Mouse (Mus musculus) macrophage (primary cell): ENCODE measurements around the gene 1700023F06Rik. TPM values are rescaled to one million over a fixed set of nuclear protein-coding genes. Genes with fewer than 3 reads are reported as not detected.

Experiments used
- H3K27ac ChIP-seq: fragments of 350-480 bp; formaldehyde crosslinking; 2 replicates; pipeline ENCODE4 v1.9.0; 2021
- H3K36me3 ChIP-seq: fragments of 350-480 bp; formaldehyde crosslinking; 2 replicates; pipeline ENCODE4 v1.9.0; 2021; ENCODE audit errors: inconsistent target
- H3K4me3 ChIP-seq: fragments of 350-480 bp; formaldehyde crosslinking; 2 replicates; pipeline ENCODE4 v1.9.0; 2021; ENCODE audit errors: inconsistent target
- H3K79me2 ChIP-seq: fragments of 350-480 bp; formaldehyde crosslinking; 2 replicates; pipeline ENCODE4 v1.9.0; 2021; ENCODE audit errors: inconsistent target
- WGBS: methylation state at CpG from one replicate; pipeline ENCODE4 v1.1.7; 2026; ENCODE audit warnings: inconsistent platforms; ENCODE audit not compliant: missing documents; 5-methylcytosine and 5-hydroxymethylcytosine counted together
- polyA plus RNA-seq: library from polyadenylated mRNA; stranded (reverse); fragments of 250-400 nt; gene quantifications from 3 replicates; pipeline ENCODE4 v1.2.4, GENCODE M21; 2018; ENCODE audit warnings: inconsistent platforms

1700023F06Rik gene
- polyA plus RNA-seq, 1 experiment from 2014 or later: not detected

GRCm38 (mm10) chr11:103171703-103172391 is 36.5 kb downstream of the 1700023F06Rik start:
- Histone ChIP-seq H3K4me3 (peak overlapping the region; percentile 68), H3K36me3 (no peaks in the 10 kb centered on the region), H3K79me2 (peaks cover 57% of the 10 kb centered on the region), H3K27ac (peak overlapping the region; percentile 77)
- 5% methylated on average over 9 of the region's 9 CpGs for WGBS

DNA sequence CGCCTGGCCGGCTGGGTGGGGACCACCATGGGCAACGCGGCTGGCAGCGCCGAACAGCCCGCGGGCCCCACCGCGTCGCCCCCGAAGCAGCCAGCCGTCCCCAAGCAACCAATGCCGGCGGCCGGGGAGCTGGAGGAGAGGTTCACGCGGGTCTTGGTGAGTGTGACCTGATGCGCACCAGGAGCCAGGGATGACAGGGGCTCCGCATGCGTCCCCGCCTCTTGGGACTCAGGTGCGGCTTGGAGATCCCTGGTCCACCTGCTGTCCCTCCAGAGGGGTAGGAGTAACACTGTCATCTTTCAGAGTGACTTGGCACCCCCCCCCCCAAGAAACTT is 37.1 kb downstream of the 1700023F06Rik start:
- H3K27ac ChIP-seq: peak overlapping the region; percentile 77
- peak overlapping the region; percentile 68 for H3K4me3 ChIP-seq
- H3K79me2 ChIP-seq: peaks cover 51% of the 10 kb centered on the region
- H3K36me3 ChIP-seq: no peaks in the 10 kb centered on the region
- 2% methylated on average over 23 of the region's 23 CpGs for WGBS

DNA sequence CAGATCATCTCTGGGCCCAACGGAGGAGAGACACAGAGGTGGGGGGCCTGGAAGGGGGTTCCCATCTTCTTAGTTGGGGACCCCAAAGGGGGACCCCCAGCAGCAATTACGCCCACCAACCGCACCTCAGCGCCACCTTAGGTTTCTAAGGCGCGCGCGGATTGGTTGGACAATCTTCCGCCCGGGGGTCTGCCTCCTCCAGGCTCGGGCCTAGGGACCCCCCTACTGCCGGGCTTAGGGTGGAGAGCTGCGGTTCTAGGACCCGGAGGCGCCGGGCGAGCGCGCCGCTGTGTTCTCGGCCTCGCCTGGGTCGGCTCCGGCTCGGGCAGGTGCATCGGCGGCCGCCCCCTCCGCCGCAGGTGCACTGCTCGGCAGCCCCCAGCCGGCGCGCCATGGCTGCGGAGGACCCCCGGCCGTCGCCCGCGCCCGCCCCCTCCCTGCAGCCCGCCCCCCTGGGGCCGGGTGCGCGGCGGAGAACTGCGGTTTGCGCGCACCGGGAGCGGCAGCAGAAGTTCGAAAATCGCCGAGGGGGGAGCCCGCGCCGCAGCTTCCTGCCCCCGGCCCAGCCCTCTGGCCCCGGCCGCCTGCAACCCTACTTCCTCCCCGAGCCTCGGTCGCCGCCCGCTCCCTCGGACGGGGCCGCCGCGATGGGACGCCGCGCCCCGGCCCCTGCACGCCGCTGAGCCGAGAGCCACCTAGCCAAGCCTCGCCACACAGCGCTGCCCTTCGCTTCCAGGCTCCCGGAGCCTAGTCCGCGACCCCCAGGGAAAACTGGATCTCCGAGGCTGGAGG is 37.7 kb downstream of the 1700023F06Rik start, which contains the start of gene Fmnl1:
TSS of gene Fmnl1 (plus strand) at position 614 of the 792 bp plus-strand sequence.
- peak within 1 kb of the TSS; percentile 68 for H3K4me3 ChIP-seq
- 5% methylated on average over 64 of the region's 84 CpGs for WGBS
- H3K27ac ChIP-seq: peak within 1 kb of the TSS; percentile 77
- H3K79me2 ChIP-seq: peaks cover 45% of the 10 kb centered on the region
- no peaks in the 10 kb centered on the region for H3K36me3 ChIP-seq

DNA sequence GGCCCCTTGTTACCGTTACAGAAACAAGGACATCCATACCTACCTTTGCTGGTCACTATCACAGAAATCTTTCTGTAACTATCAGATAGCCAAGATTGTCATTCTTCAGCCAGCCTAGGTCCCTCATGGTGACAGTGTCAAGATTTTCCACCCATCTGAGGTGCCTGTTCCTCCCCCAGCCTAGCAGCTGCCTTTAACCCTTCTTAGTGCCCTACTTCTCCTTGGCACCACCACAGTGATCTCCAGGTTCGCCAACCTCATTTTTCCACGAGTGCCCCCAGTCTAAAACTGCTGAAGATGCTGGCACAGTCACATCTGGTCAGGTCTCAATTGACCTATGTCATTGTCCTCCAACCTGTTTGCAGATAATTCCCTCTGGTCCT is 38.3 kb downstream of the 1700023F06Rik start:
- H3K4me3 ChIP-seq: no peak overlapping the region
- no peak overlapping the region for H3K27ac ChIP-seq
- peaks cover 39% of the 10 kb centered on the region for H3K79me2 ChIP-seq
- 50% methylated on average over 3 of the region's 3 CpGs for WGBS
- H3K36me3 ChIP-seq: no peaks in the 10 kb centered on the region

DNA sequence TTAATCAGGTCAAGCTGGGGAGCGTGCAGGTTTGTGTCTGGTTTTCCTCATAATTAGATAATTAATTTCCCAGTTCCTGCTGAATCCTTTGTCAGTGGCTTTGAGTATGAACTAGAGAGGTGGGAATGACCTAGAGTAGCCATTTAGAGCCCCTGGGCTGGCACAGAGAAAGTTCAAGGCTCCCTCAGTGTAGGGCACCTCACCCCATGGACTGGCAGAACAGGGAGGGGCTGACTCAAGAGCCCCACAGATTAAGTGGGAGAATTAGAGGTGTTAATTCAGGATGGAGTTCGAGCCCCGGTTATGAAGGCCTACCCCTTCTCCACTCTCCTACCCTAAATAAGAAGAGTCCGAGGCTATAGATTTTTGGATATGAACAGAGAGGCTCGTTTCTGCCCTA is 38.7 kb downstream of the 1700023F06Rik start:
- H3K27ac ChIP-seq: no peak overlapping the region
- H3K4me3 ChIP-seq: no peak overlapping the region
- WGBS: 90% methylated on average over 5 of the region's 5 CpGs
- H3K36me3 ChIP-seq: no peaks in the 10 kb centered on the region
- H3K79me2 ChIP-seq: peaks cover 35% of the 10 kb centered on the region

DNA sequence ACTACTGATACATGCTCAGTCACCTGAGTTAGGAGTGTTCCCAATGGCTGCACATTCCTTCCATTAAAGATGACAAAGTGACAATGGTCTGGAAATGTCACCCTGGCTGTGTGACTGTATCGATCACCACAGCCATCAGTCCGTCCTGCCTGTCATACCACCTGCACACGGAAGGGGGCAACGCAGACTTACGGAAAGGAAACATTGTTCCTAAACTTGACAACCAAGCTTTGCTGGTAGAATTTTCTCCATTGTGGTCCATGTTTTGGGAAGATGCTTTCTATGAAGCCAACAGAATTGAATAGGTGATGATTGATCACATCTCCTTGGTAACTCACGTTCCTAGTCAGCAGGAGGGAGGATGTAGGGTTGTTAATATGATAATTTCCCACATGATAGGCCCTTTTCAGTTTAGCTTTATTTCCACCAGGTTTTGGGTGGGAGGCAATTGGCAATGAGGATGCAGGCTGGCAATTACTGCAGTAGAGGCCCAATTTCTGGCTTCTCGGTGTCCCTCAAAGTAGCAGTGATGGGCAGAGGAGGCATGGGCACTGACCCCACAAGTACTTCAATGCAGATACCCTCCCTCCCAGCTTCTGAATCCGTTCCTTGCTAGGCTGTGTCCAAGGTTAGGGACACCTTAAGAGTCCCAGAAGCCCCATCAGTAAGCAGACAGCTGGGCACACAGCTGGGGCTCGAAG is 39.5 kb downstream of the 1700023F06Rik start:
- H3K27ac ChIP-seq: no peak overlapping the region
- H3K36me3 ChIP-seq: no peaks in the 10 kb centered on the region
- no peak overlapping the region for H3K4me3 ChIP-seq
- 25% methylated on average over 9 of the region's 9 CpGs for WGBS
- H3K79me2 ChIP-seq: peaks cover 27% of the 10 kb centered on the region

DNA sequence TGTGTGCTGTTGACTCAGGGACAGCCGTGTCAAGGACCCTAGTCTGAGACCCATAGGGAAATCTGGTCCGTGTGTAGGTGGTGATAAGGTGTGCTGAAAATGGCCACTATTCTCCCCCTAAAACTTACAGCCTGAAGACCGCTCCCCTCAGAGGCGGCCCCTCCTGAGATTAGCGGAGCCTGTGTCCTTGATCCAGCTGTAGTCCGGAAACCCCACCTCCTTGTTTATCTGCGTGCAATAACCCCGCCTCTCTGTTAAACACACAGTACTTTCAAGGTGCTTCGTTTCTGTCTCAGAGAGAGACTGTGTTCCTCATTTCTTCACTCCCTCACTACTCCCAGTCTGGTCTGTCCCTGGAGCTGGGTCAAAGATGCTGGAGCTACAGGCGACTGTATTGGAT is 44.0 kb downstream of the 1700023F06Rik start:
- Histone ChIP-seq H3K27ac (no peak overlapping the region), H3K36me3 (no peaks in the 10 kb centered on the region), H3K4me3 (no peak overlapping the region), H3K79me2 (no peaks in the 10 kb centered on the region)
- WGBS: 67% methylated on average over 10 of the region's 10 CpGs

DNA sequence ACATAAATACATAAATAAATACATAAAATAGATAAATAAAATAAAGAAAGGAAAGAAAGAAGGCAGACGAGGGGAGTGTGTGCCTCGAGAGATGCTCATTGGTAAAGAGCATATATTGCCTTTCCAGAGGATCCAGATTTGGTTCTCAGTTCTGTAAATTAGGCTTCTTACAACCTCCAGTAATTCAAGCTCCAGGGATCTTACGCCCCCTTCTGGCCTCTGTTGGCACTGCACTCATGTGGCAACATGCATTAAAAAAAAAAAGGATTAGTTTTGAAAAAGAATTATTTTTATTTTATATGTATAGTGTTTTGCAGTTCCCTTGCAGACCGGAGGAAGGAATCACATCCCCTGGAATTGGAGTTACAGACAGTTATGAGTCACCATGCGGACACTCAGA is 46.2 kb downstream of the 1700023F06Rik start:
- Histone ChIP-seq H3K4me3 (no peak overlapping the region), H3K79me2 (no peaks in the 10 kb centered on the region), H3K27ac (no peak overlapping the region), H3K36me3 (no peaks in the 10 kb centered on the region)
- 98% methylated on average over 4 of the region's 5 CpGs for WGBS

GRCm38 (mm10) chr11:103161449-103161848 is 46.9 kb downstream of the 1700023F06Rik start:
- H3K27ac ChIP-seq: no peak overlapping the region
- WGBS: 90% methylated on average over 7 of the region's 7 CpGs
- no peaks in the 10 kb centered on the region for H3K79me2 ChIP-seq
- H3K36me3 ChIP-seq: no peaks in the 10 kb centered on the region
- H3K4me3 ChIP-seq: no peak overlapping the region

GRCm38 (mm10) chr11:103160738-103161137 is 47.6 kb downstream of the 1700023F06Rik start:
- Histone ChIP-seq H3K36me3 (no peaks in the 10 kb centered on the region), H3K79me2 (no peaks in the 10 kb centered on the region), H3K27ac (no peak overlapping the region), H3K4me3 (no peak overlapping the region)
- WGBS: 75% methylated on average over 10 of the region's 11 CpGs

GRCm38 (mm10) chr11:103158621-103159478 is 49.5 kb downstream of the 1700023F06Rik start:
- Histone ChIP-seq H3K79me2 (no peaks in the 10 kb centered on the region), H3K27ac (no peak overlapping the region), H3K36me3 (no peaks in the 10 kb centered on the region), H3K4me3 (no peak overlapping the region)
- 14% methylated on average over 22 of the region's 25 CpGs for WGBS

DNA sequence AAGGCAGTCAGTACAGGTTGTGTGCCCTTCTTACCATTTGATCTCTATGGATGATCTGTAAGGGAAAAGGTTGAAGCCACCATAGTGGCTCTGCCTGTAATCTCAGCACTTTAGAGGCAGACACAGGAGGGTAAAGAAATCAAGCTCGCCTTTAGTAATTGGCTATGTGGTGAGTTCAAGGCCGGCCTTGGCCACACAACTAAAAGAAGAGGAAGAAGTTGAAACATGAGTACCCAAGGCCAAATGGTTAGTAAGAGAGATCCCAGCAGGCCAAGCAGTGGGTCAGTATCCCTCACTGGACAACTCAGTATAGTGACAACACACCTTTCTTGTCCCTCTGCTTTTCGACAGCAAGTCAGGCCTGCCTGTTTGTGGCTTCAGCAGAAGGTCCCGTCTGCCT is 58.6 kb downstream of the 1700023F06Rik start:
- WGBS: 97% methylated on average over 4 of the region's 4 CpGs
- H3K4me3 ChIP-seq: no peak overlapping the region

More for the DNA sequence above, 58.6 kb downstream of the 1700023F06Rik start:
- H3K36me3 ChIP-seq: no peaks in the 10 kb centered on the region
- H3K79me2 ChIP-seq: no peaks in the 10 kb centered on the region
- H3K27ac ChIP-seq: no peak overlapping the region
